Mouse (Mus musculus): Measurements from ENCODE around the gene Gm21560.
"Not testable (repeated sequence)": the region's sequence is repeated elsewhere in the genome, so short reads cannot be mapped to it uniquely, and the experiment has no call there.

GRCm38 (mm10) chr14:6219192-6219591 lies at the start of gene Gm21560:
- TF ChIP-seq POLR2A (IDR thresholded peaks at IDR 0.05; ENCODE audit: control insufficient read depth, extremely low read depth, insufficient read depth, low read length, poor library complexity); CTCF (IDR thresholded peaks at IDR 0.05; ENCODE audit: borderline replicate concordance, control insufficient read depth, extremely low read depth, insufficient read depth, low read length, poor library complexity): not testable (repeated sequence)
